Mouse (Mus musculus) heart, adult 18-20 months (tissue): ENCODE results near the gene Glipr1l1. TPM values are rescaled to one million over a fixed set of nuclear protein-coding genes. Genes with fewer than 3 reads are reported as not detected.
"Not testable (repeated sequence)": the region's sequence is repeated elsewhere in the genome, so short reads cannot be mapped to it uniquely, and the experiment has no call there.

Experiments
- DNase-seq, 2 experiments: peaks; one replicate each; pipeline ENCODE4 v3.0.0; 2021 to 2022; ENCODE audit warnings: mixed read lengths in 1 of 2
- long read RNA-seq, 2 experiments: library from polyadenylated mRNA; stranded (forward); transcript quantifications; one replicate each; pipeline ENCODE4 v2.0.0; 2021
- total RNA-seq, 2 experiments: library from RNA; stranded (reverse); gene quantifications; 2 replicates each; pipeline ENCODE4 v1.2.3; 2021

Gene Glipr1l1
- total RNA-seq: not detected
- long read RNA-seq, experiment 1: 0 reads
- long read RNA-seq, experiment 2: 0 reads

DNA sequence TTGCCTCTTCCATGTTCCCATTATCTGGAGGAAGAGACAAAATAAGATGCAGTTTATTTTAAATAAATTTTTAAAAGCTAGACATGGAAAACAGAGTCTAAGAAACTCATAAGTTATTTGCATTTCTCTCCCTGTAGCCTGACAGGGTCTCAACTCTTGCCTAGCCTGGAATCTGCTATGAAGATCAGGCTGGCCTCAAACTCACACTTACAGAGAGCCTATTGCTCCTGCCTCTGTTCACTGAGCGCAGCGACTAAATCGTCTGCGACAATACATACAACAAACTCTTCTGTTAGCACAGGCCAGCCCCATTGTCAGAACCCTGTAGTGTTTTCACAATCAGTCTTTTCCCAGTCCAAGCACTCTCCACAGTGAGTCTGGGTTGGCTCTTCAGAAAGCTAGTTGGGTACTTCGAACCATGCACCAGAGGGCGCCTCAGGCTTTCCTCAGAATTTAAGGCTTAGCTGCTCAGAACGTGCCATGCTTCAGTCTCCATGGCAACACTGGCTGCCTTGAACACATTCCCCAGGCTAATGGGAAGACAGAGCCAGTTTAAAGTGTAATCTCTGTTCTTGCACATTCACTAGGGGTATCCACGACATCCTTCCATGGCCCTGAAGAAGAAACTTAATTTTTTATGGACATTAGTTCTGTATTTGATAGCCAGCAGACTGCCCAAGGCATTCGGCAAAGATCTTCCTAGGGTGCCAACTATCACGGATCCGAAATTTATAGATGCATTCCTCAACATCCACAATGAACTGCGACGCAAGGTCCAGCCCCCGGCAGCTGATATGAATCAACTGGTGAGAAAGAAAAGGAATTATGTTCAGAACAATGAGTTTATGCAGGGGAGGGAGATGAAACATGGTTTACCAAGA is at the start of gene Glipr1l1:
Glipr1l1 (plus strand) TSS at position 488 of the 881 bp plus-strand sequence.
- DNase-seq: peak in 1 of 2 experiments; percentile 7

DNA sequence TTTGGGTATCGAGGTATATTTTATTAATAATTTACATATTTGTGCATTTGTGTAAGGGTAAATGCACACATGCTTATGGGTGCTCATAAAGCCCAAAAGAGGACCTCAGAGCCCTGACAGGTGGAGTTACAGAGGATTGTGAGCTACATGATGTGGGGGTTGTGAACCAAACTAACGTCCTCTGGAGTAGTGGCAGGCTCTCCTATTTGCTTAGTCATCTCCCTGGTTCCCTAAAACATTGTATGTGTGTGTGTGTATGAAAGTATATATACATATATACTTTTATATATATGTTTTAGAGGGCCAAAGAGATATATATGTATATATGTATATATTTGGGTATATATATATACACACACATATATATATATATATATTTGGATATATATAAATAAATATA is 36.4 kb upstream of the Glipr1l1 start:
- DNase-seq: no peak

DNA sequence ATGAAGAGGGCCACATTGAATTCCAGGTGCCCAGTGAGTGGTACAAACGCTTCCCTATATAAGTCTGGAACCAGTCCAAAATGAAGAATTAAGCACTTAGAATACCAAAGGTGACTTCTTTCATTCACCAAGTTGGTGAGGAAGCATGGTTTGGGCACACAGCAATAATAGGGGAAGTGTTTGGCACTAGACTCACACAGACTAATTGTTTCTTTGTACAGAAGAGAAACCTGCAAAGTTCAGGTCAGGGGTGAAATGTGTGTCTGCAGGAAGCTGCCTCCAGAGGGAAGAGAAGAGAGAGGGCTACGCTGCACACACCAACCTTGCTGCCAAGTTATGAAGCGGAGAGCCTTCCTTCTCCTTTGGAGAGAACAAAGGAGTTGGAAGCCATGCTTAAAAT is 31.3 kb upstream of the Glipr1l1 start:
- DNase-seq: not testable (repeated sequence)

DNA sequence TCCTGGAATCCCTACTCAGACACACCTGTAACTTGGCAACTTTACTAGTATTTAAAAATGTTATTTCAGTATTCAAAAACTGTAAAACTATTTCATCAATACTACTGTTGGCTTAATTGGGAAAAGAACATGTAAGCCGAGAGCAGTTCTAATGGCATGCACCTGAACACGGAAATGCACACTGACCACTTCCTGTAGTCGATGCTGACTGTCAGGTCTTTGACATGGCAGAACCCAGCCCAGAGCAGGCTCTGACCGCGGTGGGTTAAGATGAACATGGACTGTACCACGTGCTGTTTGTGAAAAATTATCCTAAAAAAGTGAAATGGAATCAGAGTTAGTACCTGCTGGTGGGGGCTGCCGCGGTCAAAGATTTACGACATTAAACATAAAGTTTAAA is 16.5 kb upstream of the Glipr1l1 start:
- not testable (repeated sequence) for DNase-seq

DNA sequence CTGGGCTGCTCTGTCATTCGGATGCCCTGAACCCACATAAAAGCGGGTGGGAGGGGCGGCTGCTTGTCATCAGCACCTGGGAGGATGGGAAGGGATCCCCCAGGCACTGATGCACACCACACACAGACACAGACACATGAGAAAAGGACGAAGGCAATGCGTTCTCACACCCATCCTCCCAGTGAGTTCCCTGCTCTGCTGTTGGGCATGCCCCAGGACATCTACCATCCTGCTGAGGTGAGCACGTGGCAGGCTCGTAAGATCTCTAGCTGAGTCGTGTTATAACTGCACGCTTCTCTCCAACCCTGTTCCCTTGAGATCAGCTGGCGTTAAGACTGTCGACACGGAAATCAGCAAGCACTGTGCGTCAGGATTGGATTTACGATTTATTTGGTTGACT is 15.7 kb upstream of the Glipr1l1 start:
- not testable (repeated sequence) for DNase-seq

DNA sequence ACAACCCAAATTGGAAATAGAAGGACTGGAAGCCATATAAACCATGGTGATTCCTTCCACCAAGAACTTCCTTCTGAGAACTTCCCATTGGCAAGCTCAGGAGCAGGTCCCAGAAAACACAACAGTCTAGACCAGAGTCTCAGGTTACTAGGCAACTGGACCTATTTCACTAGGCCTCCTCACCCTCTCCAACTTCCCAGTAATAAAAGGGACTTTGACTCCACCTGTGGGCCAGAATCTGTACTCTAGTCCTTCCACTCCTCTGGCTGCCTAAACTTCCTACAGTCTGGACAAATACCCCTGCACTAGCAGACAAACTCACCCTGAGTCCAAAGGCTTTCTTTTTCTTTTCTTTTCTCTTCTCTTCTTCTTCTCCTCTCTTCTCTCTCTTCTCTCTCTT is 8.8 kb upstream of the Glipr1l1 start:
- no peak for DNase-seq

DNA sequence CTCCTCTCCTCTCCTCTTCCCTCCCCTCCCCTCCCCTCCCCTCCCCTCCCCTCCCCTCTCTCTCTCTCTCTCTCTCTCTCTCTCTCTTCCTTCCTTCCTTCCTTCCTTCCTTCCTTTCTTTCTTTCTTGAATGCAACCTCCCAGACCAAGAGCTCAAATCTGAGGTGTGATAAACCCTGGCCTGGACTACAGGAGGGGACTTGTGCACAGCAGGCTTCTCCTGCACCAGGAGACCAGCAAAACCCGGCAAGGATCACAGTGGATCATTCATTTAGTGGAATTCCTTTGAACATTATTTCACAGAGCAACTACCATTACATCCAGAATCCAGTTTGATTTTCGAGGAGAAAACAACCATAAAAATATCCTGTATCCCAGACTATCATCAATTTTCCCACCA is 8.0 kb upstream of the Glipr1l1 start:
- not testable (repeated sequence) for DNase-seq

DNA sequence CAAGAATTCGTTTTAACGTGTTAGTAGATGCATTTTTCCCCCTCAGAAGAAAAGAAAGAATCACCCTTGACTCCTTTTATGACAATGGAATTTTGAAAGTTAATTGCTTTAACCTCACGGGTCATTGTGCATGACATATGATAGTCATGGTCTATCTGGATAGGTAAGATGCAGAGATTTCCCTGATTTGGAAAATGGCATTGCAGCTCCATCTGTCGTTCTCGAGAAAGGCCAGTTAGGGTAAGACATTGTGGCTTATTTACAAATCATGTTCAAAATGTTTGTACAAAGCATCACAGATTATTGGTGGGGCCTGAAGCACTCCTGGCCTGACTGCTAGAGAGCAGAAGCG is 570 bp downstream of the Glipr1l1 start:
- not testable (repeated sequence) for DNase-seq

DNA sequence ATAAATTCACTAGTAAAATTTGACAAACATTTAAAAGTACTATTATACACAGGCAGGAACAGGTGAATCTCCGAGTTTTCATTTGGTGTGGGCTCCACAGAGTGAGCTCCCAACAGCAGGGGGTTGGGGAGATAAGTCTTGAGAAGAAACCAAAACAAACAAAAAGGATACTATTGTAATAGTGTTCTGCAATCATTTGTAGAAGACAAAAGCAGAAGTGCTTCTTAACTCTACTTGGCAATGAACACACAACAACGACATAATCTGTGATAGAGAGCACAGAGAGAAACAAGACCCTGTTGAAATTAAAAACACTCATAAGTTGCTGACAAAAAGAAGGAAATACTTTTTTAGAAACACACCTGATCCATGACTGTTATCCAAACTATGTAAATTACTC is 20.1 kb downstream of the Glipr1l1 start:
- no peak for DNase-seq

DNA sequence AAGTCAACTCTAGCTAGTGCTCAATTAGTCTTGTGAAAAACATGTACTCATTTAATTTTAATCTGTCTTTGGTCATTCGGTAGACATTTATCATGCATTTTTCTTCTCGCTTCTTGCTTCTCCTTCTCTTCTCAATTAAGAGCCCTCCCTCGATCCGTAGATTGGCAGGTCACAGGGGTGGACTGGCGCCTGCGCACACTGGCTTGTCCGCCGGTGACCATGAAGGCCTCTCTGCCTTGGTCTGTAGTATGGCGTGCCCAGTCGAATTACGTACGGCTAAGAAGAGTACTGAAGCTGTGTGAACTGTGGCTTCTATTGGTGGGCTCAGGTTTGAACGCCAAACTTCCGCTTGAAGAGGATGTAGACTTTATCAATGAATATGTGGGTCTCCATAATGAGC is 23.2 kb downstream of the Glipr1l1 start, which contains the start of gene Glipr1l2:
Glipr1l2 (plus strand) TSS at position 198 of the 400 bp plus-strand sequence.
- DNase-seq: no peak

DNA sequence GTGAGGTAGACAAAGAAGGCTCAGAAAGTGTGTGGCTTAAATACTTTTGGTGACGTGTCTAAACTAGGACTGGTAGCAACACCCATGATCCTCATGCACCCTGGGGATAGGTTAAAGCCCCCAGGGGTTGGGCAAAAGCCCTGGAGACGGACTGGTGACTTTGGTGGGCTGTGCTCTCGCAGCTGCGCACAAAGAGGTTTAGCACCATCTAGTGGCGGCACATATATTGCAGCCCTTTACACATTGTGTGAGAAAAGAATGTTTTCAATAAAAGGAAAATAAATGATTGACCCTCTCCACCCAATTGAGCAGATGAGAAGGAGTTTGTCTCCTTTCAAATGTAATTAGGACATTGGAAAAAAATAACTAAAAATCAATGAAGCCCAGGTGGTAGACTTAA is 45.8 kb downstream of the Glipr1l1 start:
- peak; percentile 4 to 69 for DNase-seq

DNA sequence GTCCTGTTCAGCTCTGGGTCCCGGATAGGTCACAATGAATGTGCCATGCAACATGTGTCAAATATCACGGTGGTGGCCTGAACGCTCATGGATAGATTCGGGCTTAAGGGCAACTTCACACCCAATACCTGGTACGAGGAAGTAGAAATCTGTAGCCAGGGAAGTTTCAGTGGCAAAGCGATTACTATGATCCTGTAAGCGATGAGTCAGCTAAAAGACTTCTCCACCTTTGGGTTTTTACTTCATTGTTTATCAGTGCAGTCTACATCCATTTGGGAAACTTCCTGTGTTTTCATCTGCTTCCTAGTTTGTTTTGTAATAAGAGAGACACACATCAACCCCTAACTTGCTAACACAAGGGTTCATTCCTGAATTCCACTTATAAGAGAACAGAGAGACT is 50.4 kb downstream of the Glipr1l1 start:
- no peak for DNase-seq

DNA sequence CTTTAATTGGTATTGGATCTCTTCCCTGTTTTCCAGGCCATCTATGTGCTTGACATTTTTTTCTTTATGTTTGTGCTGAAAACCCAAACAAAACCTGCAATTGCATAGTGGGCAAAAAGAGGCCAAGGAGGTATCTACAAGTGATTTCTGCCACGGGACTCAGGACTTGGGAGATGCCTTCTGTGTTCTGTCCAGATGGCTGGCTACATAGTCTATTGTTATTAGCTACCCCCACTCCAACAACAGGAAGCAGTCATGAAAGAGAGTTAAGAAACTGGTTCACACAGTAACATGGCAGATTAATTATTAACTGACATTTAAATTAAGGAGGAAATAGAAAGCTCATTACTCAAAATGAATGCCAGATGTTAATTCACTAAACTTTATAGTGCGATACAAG is 65.1 kb downstream of the Glipr1l1 start:
- DNase-seq: not testable (repeated sequence)

DNA sequence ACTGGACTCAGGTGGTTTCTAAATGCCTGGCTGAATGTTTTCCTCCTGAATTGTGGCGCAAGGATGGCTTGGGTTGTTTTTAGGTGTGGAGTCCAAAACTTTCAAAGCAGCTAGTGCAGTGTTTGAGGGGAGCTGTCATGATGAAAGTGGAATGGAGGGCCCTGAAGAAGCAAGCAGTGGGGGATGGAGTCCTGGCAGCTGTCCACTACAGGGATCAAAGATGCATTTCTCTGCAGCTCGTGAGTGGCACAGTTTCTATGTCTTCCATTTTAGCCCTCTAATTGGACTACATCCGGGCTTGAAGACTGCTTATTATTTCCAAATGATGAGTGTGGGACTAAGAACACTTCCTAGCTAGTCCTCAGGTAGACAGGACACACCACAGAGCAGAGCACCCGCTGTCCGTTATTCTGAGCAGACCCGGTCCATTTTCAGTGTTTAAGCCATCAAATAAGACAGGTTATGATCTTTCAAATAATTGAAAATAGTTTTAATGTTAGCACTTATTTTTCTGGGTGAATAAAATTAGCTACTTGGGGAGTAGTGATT is 67.8 kb downstream of the Glipr1l1 start:
- DNase-seq: not testable (repeated sequence)

Other genes starting within 250 kb of the Glipr1l1 start
- gene Krr1, start 87.5 kb upstream of the Glipr1l1 start, total RNA-seq: 10 to 100 TPM; 26.8 to 31.6 TPM
- gene Glipr1, start 57.6 kb upstream of the Glipr1l1 start, total RNA-seq: 1 to 10 TPM; 1.1 to 1.7 TPM
- not detected for gene Glipr1l2, start 23.2 kb downstream of the Glipr1l1 start, total RNA-seq
- gene Glipr1l3, start 100.1 kb downstream of the Glipr1l1 start, total RNA-seq: not detected
- gene Caps2, start 103.4 kb downstream of the Glipr1l1 start, total RNA-seq: not detected
- under 1 TPM; 0.32 to 0.41 TPM for gene Kcnc2, start 210.9 kb downstream of the Glipr1l1 start, total RNA-seq